Mouse (Mus musculus) G1E (cell line): ENCODE measurements at regions not wholly inside any gene's neighbourhood (a gene's known extent, or its start where the extent isn't known, plus 50 kb on each side); places are given as distances from the start of the nearest gene placed in this dataset.

Experiments
- ATAC-seq: 2 replicates; pipeline ENCODE4 v1.8.0; 2016; ENCODE audit warnings: mild to moderate bottlenecking; ENCODE audit not compliant: insufficient number of reproducible peaks, poor library complexity, low FRiP score, severe bottlenecking; ENCODE audit errors: extremely low read depth
- DNase-seq: peaks from one replicate; pipeline ENCODE4 v3.0.0; 2012; ENCODE audit warnings: low spot score
- H3K27me3 ChIP-seq: 2 replicates; pipeline ENCODE4 v1.6.1; 2012; ENCODE audit warnings: mild to moderate bottlenecking, low read length, inconsistent platforms; ENCODE audit not compliant: insufficient read depth
- H3K36me3 ChIP-seq: replicated peaks from 2 replicates; pipeline ENCODE3; 2012; ENCODE audit warnings: mild to moderate bottlenecking, inconsistent platforms
- H3K4me1 ChIP-seq: 2 replicates; pipeline ENCODE4 v1.6.1; 2012; ENCODE audit warnings: low read depth, low read length, inconsistent platforms, mixed read lengths; ENCODE audit not compliant: insufficient read depth
- H3K4me3 ChIP-seq: 2 replicates; pipeline ENCODE4 v1.5.1; 2012; ENCODE audit warnings: low read depth, mild to moderate bottlenecking, inconsistent platforms, low read length, moderate library complexity, mixed read lengths
- H3K9me3 ChIP-seq: replicated peaks from 2 replicates; pipeline ENCODE4 v1.6.1; 2012; ENCODE audit warnings: inconsistent platforms
- CTCF ChIP-seq: IDR thresholded peaks from 2 replicates; pipeline ENCODE4 v1.5.1; 2012; ENCODE audit warnings: low read depth, low read length, inconsistent platforms, mixed read lengths
- GATA1 ChIP-seq: IDR thresholded peaks from 2 replicates; pipeline ENCODE4 v1.6.1; 2012; ENCODE audit warnings: borderline replicate concordance, low read length, inconsistent platforms, mixed read lengths
- GATA2 ChIP-seq: IDR thresholded peaks from 2 replicates; pipeline ENCODE4 v1.6.1; 2012; ENCODE audit warnings: low read depth, low read length, inconsistent platforms, borderline replicate concordance
- POLR2AphosphoS5 ChIP-seq: IDR thresholded peaks from 2 replicates; pipeline ENCODE4 v1.6.1; 2012; ENCODE audit warnings: low read depth, low read length, inconsistent platforms; ENCODE audit not compliant: insufficient replicate concordance
- TAL1 ChIP-seq: conservative IDR thresholded peaks from 2 replicates; pipeline ENCODE4 v1.6.1; 2012; ENCODE audit warnings: low read depth, low read length, inconsistent platforms, mixed read lengths

GRCm38 (mm10) chr9:14190660-14191059 is 84.2 kb upstream of the Sesn3 start:
- H3K9me3 ChIP-seq, result no peaks in the 10 kb centered on the region
- no peaks in the 10 kb centered on the region; the same call in 1 of the 2 replicates for H3K27me3 ChIP-seq
- H3K4me1 ChIP-seq, result no peaks in the 10 kb centered on the region
- DNase-seq, result no peak
- no peak for ATAC-seq
- no peaks in the 10 kb centered on the region for H3K36me3 ChIP-seq
- H3K4me3 ChIP-seq, result no peak overlapping the region
- no peak for TF ChIP-seq GATA1

- DNase-seq (no peak), ATAC-seq (no peak)
- TF ChIP-seq POLR2AphosphoS5, result no peak
- TF ChIP-seq GATA1, result no peak
- TF ChIP-seq GATA2, result no peak
- no peak for TF ChIP-seq CTCF
- TF ChIP-seq TAL1, result no peak
- Histone ChIP-seq H3K36me3 (no peaks in the 10 kb centered on the region), H3K4me3 (no peak overlapping the region), H3K4me1 (no peaks in the 10 kb centered on the region), H3K9me3 (no peaks in the 10 kb centered on the region), H3K27me3 (no peaks in the 10 kb centered on the region; the same call in 1 of the 2 replicates)
Measured at GRCm38 (mm10) chr9:14194748-14195147, 80.1 kb upstream of the Sesn3 start.

GRCm38 (mm10) chr9:14199116-14199515 is 75.8 kb upstream of the Sesn3 start:
- 0 out of 2 replicates have a peak, but pooled peaks cover 3% of the 10 kb centered on the region for H3K27me3 ChIP-seq
- no peaks in the 10 kb centered on the region for H3K36me3 ChIP-seq
- TF ChIP-seq GATA2 (no peak), GATA1 (no peak), CTCF (no peak), TAL1 (no peak), POLR2AphosphoS5 (no peak)
- DNase-seq, result no peak
- ATAC-seq, result no peak
- no peaks in the 10 kb centered on the region for H3K9me3 ChIP-seq
- no peak overlapping the region for H3K4me3 ChIP-seq
- H3K4me1 ChIP-seq, result no peaks in the 10 kb centered on the region

GRCm38 (mm10) chr9:14199983-14200700 is 74.7 kb upstream of the Sesn3 start:
- Histone ChIP-seq H3K4me3 (no peak overlapping the region), H3K27me3 (0 out of 2 replicates have a peak, but pooled peaks cover 3% of the 10 kb centered on the region), H3K4me1 (no peaks in the 10 kb centered on the region), H3K9me3 (no peaks in the 10 kb centered on the region), H3K36me3 (no peaks in the 10 kb centered on the region)
- DNase-seq (no peak), ATAC-seq (no peak)
- no peak for TF ChIP-seq GATA1
- TF ChIP-seq GATA2, result no peak
- TF ChIP-seq POLR2AphosphoS5, result no peak
- TF ChIP-seq TAL1, result no peak
- TF ChIP-seq CTCF, result no peak

GRCm38 (mm10) chr9:14200852-14201251 is 74.0 kb upstream of the Sesn3 start:
- DNase-seq (no peak), ATAC-seq (no peak)
- Histone ChIP-seq H3K9me3 (no peaks in the 10 kb centered on the region), H3K4me1 (no peaks in the 10 kb centered on the region), H3K4me3 (no peak overlapping the region), H3K27me3 (0 out of 2 replicates have a peak, but pooled peaks cover 3% of the 10 kb centered on the region), H3K36me3 (no peaks in the 10 kb centered on the region)
- TF ChIP-seq CTCF (no peak), TAL1 (no peak), POLR2AphosphoS5 (no peak), GATA1 (no peak), GATA2 (no peak)

- Histone ChIP-seq H3K4me3 (no peak overlapping the region), H3K36me3 (no peaks in the 10 kb centered on the region), H3K4me1 (no peaks in the 10 kb centered on the region), H3K27me3 (0 out of 2 replicates have a peak, but pooled peaks cover 3% of the 10 kb centered on the region), H3K9me3 (no peaks in the 10 kb centered on the region)
- ATAC-seq, result no peak
- TF ChIP-seq TAL1 (no peak), GATA2 (no peak), GATA1 (no peak), CTCF (no peak), POLR2AphosphoS5 (no peak)
- DNase-seq, result no peak
Measured at GRCm38 (mm10) chr9:14202551-14203306, 72.1 kb upstream of the Sesn3 start.
